Mouse (Mus musculus) kidney, postnatal 4 days (tissue): ENCODE data around the gene BC025920.

ENCODE experiments used
- DNase-seq, 2 experiments: peaks; one replicate each; pipeline ENCODE4 v3.0.0; 2021; ENCODE audit warnings: mixed read lengths in 2 of 2

The BC025920 gene

DNA sequence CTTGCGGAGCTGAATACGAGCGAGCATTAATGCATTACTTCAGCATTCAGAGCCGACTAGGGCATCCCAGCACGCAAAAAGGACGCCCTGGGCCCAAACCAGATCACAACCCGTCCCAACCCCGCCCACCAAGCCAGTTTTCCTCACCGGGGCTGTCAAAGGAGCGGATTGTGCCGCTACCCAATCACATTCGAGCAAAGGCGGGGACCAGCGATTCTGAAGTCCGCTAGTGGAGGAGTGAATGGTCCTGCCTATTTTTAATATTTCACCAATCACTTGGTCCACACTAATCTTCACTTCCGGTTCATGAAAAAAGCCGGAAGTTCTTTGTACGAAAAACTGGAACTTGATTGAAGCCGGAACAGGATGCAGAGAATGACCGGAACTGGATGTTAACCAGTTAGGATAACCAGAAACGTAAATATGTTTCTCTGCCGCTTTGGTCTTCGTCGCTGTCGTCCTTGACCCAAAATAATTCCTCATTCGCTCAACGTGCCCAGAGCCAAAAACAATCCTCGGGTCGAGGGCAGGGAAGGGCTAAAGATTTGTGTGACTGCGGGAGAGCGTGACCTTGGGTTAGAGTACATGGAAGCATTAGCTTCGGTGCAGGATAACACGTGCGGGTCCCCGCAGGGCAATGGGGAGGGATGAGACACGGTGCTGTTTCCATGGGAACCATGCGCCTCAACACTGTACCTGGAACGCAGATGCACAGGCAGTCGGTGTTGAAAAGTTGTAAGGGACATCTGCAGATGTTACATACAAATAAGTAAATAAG lies at the start of gene BC025920:
BC025920 (plus strand) TSS at position 297 of the 778 bp plus-strand sequence.
- peak; percentile 95 to 98 for DNase-seq

DNA sequence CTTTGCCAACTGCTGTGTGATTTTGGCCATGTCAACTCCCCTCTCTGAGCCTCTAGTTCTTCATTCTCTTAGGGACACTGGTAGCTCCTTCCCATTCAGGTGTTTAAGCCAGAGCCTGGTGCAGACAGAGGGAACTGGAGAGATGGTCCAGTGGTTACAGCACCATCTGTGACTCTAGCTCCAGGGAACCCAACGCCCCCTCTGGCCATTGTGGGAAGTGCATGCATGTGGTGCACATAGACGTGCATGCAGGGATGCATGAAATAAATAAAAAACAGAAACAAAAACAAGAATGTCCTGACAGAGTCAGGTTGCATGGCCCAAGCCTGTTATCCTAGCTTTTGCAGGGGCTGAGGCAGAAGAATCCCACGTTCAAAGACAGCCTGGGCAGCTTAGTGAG lies 49.8 kb upstream of the BC025920 start:
- DNase-seq = no peak

DNA sequence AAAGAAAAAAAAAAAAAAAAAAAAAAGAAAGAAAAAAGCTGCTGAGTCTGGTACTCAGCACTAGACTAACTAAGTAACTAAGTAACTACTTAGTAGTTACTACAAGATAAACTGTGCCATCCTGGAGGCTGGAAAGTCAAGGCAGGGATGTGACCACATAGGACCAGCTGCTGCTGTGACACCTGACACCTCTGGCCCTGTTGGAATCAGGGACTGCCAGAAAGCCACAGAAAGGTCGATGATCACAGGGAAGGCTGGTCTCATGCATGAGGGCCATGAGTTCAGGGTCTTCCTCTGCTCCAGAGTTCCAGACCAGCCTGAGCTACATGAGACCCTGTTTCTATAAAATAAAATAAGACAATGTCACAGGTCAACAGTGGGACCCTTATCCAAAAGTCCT lies 48.6 kb upstream of the BC025920 start:
- DNase-seq = no peak

DNA sequence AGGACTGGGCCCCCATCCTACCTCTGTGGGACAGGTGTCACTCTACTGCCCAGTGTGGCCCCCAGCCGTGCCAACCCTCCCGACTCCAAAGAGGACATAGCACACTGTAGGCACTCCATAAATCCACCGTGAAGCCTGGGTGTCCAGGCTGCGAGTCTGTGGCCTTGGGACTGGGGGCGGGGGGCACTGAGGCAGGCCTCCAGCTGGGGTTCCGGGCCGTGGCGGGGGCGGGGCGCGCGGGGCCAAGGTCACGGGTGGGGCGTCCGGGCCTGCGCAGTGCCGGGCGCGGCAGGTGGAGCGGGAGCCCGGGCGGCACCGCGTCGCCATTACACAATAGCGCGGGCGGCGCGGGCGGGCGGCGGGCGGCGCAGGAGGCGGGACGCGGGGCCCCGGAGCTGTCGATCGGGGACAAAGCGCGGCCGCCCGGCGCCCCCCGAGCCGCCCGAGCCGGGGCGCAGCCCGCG lies 46.9 kb upstream of the BC025920 start, which contains the start of gene Aes:
Aes (plus strand) TSS at position 326 of the 464 bp plus-strand sequence.
- peak; percentile 81 to 89 for DNase-seq

DNA sequence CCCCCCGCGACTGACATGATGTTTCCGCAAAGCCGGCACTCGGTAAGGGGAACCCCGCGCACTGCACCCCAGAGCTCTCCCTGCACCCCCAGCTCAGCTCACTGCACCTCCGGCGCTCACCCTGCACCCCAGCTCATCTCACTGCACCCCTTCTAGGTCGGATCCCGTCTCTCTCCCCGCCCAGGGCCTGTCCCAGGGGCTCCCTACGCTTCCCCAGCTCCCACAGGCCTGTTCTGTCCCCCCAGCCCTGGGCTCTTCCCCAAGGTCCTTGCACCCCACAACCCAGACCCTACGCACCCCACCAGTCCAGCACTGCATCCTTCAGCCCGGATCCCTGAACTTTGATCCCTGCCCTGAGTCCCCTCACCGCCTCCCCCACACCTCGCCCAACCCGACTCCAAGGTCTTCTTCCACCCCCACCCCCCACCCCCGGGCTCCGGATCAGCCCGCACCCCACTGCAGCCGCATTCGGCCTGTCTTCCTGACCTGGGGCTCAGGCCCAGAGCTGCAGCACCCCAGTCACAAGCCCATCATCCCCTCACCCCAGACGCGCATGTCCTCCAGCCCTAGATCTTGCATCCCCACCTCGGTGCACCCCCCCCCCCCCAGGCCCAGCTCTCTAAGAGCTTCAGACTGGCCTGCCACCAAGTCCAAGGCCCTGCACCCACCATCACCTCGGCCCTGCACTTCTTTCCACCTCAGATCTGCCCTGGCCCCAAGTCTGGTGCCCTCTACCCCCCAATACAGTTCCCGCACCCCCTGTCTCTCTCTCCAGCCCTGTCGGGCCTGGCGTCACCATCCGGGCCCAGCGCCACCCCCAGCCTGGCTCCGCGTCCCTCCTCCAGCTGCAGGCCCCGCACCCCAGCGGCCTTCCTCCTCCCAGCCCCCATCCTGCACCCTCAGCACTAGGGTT lies 46.2 kb upstream of the BC025920 start:
- peak; percentile 75 to 84 for DNase-seq

DNA sequence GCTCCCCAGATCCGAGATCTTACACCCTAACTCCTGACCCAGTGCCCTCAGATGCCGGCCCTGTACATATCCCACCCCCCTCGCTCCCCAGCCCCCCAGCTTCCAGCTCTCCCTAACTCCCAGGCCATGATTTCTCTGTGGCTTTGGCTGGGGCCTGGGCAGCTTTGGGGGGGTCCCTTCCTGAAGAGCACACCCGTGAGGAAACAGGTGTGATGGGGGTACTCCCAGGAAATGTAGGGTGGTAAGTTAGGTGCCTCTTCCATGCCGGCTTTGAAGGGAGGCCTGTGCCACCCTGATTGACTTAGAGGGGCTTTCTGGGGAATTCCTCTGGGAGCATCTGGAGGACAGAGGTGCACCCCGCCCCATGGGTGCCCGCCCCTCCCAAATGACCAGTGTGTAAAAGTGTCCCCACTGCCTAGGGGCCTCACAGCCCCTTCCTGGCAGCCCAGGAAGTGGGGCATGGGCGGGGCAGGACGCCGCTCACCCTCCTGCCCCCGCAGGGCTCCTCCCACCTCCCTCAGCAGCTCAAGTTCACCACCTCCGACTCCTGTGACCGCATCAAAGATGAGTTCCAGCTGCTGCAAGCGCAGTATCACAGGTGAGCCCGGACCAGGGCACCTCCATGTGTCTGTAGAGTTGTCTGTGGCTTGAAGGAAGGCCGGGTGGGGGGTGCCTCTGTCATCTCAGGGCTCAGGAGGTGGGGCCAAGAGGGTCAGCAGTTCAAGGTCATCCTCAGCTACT lies 45.2 kb upstream of the BC025920 start:
- DNase-seq = peak; percentile 69 to 77

DNA sequence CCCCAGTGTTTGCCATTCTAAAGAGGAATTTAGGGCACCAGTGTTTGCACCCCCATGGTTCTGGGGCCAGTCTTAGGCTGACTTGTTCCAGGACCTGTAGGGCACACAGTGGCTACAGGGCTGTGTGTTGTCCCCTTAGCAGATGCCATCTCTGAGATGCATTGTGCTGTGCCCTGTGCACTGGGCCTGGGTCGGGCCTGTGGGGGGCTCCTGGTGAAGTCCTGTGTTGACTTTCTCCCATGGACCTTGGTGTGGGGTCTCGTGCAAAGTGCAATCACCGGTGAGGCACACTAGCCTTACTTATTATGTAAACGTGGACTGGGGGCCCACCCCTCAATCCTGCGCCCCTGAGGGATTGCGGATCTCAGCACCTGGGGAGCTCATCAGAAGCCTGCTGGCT lies 43.7 kb upstream of the BC025920 start:
- DNase-seq = no peak

DNA sequence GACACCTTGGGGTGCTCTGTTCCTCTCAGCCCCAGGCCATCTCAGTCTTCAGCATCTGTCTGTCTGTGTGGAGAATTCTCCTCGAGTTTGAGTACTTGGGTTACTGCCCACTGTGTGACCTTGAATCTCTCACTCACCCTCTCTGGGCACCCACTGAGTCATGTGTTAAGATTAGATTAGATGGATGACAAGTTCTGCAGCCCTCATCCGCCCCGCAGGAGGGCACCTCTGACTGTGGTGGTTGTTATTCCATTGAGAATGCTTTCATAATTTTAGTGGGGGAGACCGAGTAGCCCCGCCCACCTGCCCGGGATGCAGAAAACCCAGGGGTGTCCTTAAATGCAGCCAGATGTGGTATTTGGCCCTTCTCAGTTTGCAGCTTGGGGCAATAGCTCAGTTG lies 42.6 kb upstream of the BC025920 start:
- DNase-seq = peak in 1 of 2 experiments; percentile 21

DNA sequence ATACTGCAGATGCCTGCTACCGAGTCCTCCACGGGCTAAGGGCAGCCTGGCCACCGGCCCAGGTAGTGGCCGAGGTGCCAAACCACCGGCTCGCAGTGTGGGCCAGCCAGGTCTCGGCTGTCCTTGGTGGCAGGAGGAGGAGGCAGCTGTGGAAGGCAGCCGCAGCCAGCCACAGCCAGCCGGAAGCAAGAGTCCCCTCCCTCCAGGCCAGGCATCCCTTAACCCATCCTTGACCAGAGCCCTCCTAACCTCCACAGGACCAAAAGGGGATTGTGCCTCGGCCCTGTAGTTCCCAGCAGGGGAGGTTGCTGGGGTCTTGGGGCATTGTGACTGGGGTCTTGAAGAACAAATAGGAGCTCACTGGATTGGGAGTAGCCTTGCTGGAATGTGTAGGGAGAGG lies 41.9 kb upstream of the BC025920 start:
- DNase-seq = peak; percentile 68 to 80

DNA sequence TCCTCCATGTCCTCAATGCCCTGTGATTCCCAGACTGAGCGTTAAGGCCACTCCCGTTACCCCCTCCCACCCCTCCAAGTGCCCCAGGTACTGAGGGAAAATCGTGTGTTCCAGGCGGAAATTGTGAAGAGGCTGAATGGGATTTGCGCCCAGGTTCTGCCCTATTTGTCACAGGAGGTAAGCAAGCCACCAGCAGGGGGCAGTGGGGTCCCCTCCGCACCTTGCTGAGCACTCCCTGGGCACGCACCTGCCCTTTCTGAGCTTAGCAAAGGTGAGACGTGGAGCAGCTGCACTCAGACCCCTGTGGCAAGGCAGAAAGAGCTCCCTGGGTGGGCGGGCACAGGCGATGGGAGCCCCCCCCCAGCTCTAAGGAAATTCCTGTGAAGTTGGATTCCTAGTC lies 41.3 kb upstream of the BC025920 start:
- peak; percentile 80 to 85 for DNase-seq

DNA sequence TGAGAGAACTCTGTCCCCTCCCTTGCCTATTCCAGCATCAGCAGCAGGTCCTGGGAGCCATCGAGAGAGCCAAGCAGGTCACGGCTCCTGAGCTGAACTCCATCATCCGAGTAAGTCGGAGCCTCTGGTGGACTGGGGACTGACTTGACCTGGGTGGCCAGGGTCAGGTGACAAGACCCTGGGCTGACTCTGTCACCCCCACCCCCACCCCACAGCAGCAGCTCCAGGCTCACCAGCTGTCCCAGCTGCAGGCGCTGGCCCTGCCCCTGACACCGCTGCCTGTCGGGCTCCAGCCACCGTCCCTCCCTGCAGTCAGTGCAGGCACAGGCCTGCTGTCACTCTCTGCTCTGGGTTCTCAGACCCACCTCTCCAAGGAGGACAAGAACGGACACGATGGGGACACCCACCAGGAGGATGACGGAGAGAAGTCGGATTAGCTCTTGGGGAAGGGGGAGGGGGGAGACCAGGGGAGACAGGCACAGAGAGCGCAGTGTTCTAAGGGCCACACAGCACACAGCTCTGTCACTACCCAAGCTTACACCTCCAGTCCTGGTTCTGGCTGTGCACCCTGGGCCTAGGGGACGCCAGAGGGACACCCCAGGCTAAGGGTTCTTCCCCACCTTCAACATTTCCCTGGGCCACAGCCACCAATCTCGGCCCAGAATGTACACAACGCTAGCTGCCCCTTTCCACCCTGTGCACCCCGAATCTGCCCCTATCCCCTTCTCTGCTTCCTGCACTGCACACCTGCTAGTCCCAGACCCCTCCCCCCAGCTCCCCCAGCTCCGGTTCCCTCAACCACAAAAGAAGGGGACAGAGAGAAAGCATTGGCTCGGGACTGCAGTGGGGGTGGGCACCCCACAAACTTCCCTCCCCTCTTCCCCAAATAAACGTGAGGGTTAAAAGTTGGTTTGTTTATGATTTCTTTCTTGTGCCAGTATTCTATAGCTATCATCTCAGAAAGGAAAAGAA lies 40.5 kb upstream of the BC025920 start:
- DNase-seq = no peak

DNA sequence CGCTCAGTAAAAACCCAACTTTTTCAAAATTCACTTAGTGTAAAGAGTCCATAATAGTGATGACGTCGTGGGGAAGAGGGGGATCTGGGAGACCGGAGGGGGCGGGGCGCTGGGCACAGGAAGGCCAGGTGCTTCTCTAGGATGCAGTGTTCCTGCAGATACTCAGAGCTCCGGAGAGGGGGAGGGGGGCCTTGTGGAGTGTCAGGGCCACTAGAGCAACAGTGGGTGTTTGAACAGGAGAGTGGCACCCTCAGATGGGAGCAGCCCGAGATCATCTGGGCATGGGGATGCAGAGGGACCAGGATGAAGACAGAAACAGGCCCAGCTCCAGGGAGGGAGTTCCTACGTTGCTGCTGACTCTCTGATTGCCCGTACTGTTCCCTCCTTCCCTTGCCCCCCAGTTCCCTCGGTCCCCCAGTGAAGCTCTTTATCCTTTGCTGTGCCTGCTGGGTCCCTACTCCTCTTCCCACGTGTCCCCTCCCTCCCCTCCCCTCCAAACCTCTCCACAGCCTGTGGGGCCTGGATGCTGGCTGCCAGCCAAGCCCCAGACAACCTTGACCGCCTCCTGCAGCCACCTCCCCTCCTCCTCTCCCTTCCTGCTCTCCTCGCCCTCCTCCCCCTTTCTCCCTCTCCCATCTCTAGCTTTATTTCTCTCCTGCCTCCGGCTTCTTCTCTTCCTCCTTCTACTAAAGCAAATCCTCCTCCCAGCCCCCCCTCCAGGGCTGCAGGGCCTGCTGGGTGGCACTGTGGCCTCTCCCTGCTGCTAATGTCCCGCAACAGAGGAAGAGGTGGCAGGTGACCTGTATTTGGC lies 37.5 kb upstream of the BC025920 start:
- DNase-seq = peak; percentile 82 to 90

DNA sequence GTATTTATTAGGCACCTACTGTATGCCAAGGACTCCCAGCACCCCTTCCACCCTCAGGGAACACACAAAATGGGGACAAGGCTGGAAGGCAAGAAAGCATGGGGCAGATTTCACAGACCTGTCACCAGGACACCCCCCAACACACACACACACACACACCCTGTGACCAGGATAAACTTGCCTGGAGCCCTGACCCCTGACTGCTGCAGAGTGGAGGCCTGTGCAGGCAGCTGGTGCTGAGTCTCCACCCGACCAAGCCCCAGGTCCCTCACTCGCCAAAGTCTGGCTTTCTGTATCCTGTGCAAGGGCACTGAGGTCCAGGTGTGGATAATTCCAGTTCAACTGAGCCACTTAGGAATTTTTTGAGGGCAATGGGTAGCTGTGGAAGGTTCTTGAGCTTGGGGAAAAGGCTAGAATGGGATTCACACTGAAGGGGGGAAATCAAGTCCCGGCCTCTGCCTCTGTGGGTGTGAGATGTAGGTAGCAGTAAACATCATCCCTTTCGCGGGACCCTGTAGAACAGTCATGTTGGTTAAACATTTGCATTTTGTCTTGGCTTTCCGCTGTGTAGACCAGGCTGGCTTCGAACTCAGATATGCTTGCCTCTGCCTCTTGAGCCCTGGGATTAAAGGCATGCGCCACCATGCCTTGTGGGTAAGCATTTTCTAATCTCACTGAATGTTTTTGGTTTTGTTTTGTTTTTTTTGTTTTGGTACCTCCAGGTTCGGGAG lies 36.4 kb upstream of the BC025920 start:
- DNase-seq = peak in 1 of 2 experiments; percentile 37

DNA sequence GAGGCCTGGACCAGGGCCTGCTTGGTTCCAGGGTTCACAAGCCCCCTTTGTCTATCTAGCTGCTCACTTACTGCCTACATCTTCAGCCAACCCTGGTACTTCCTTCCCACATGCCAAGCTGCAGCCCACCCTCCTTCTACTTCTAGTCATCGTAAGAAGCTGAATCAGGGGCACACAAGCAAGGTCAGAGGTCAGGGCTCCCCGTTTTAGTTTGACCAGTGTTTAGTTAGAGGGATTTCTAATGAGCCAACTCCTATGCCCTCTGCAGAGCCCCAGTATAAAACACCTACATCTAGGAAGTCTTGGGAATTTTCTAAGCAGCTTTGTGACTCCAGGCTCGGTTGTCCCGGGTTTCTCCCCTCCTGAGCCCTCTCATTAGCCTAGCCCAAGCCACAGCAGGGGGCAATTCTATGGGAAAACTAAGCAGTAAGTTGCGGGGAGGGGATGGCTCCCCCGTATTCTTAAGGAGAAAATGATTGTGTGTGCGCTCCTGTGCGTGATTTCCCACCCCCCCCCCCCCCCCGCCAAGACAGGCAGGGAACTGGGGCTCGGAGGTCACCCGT lies 35.8 kb upstream of the BC025920 start:
- DNase-seq = no peak

DNA sequence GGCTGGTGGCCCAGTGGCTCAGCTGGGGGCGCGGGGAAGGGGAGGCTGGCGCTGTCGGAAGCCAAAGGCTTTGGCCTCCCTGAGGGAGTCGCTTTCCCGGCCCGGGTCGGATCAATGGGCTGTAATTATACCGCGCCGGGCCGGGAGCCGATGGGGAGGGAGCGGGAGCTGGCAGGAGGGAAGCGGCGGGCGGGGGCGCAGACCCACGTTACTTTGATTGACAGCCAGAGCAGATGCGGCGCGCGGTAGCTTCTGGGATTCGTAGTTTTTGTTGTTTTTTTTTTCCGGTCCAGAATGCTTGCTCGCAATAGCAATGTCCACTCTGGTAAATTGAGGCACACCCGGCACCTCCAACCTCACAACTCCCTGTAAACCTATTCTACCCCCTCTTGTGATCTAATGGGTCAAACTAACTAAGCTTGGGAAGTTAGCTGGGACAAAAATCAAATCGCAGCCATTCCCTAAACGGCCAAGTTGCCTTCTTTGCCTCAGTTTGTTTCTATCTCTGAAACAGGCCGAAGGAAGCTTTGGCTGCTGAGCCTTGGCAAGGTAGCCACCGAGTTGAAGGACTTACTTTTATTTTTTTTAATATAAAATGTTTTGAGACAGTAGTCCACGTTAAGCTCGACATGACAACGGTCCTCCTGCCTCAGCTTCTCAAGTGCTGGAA lies 35.1 kb upstream of the BC025920 start:
- DNase-seq = peak; percentile 96 to 98

DNA sequence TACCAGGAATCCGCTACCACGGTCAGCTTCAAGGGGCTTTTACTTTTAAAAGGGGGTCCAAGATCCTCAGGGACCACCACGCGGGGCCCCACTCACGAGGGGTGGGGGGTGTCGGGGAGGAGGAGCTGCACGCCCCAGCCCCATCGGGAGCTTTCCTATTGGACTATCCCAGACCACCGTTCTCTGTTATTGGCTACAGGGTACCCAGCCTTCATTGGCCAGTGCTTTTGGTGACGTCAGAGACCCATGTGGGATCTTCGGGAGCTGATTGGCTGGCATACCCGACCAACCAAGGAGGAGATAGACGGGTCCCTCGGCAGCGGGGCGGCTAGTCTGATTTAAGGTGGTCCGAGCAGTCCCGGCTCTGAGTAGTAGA lies 34.6 kb upstream of the BC025920 start:
- DNase-seq = peak; percentile 99

DNA sequence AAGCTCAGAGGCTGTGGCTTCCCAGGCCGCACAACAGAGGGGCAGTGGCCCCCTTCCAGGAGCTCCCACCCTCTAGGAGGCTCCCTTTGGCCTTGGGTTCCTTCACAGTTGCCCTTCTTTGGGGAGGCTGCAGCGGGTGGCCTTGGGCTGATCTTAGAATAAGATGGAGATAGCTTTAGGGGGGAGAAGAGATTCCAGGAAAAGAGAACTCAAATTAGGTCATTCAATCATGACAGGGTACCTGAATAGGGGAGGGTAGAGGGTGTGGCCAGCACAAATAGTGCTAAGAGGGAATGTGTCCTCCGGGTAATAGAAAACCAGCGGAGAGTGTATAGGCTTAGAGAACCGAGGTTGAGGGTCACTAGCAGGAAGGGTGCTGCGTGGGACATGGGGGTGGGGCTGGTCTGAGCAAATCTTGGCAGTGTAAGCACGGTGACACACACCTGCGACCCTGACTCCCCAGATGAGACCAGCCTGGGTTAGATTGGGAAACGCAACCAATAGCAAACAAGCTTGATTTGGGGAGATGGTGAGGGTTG lies 33.9 kb upstream of the BC025920 start:
- peak in 1 of 2 experiments; percentile 22 for DNase-seq

DNA sequence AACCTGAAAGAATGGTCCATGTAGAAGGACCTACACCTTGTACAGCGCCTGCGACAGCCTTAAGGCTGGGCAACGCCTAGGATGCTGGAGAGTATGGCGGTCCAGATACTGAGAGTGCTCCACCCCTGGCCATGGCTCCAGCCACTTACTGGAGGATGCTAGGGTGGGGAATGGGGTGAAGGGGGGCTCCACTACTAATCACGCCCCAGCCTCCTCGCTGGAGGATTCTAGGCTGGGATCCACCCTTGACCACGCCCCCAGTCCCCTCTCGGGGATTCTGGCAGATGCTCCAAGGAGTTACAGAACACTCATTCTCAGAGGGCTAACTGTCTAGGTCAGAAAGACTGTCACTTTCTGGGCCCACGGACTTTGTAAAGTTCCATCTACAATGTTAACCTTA lies 33.1 kb upstream of the BC025920 start:
- peak; percentile 63 to 68 for DNase-seq
